9 mouse cellular contexts compared by ENCODE assay signal in the genomic region with DNA sequence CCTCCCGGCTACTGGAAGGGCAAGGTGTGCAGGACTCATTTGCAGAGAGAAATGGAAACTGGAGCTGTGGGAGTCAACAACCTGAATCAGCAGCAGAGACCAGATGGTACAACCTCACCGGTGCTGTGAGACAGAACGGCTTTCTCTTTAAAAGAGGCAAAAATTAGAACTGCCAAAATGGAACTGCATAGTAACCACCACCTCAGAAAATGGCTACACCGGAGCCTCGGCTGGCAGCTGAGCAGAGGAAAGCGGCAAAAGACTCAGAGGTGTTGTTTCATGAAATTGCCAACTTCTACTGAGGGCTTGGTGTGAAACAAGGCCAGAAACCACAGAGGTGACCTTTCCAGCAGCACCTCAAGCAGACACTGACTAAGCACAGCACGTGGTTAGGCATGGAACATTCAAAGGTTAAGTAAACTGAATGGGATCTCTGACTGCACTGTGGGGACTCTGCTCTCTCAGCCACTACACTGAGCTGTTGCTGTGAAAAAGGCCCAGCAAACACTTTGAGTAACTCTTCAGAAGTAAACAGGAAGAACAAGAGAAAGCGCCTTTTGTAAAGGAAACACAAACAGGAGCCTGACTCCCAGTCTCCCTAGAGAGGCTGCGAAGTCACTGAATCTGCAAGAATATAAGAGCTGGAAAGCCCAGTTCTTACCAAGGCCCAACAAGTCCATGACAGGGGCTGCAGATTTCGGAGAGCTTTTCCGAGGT. TPM values are rescaled to one million over a fixed set of nuclear protein-coding genes. Genes with fewer than 3 reads are reported as not detected.
DNase-seq lines count a peak whose midpoint lies in the region; ATAC-seq lines count a peak whose summit lies in the region.
"Had no signal": no experiment of that assay in that cellular context is flagged by ENCODE, and none has a peak within 500 bp of the region (broad histone marks: within the 10 kb centered on the region; RNA-seq: fewer than 3 reads in every experiment).

No protein-coding gene starts in this region.

- no peaks in the 10 kb centered on the region for H3K4me1 ChIP-seq in heart, embryonic 15.5 days (replicated peaks)
- H3K4me1 ChIP-seq in intestine, embryonic 15.5 days (replicated peaks): no peaks in the 10 kb centered on the region

- no peak overlapping the region for H3K4me2 ChIP-seq in heart, embryonic 15.5 days
- H3K4me2 ChIP-seq in intestine, embryonic 15.5 days (replicated peaks): no peak overlapping the region

- no peak for ATAC-seq in heart, embryonic 15.5 days (replicated peaks; ENCODE audit: insufficient number of reproducible peaks, insufficient read depth, low FRiP score, low read depth)
- ATAC-seq in megakaryocyte, adult 5-6 weeks (ENCODE audit: poor library complexity, severe bottlenecking): peak; percentile 54
- no peak; the same call in 1 of the 2 replicates for ATAC-seq in intestine, embryonic 15.5 days
- ATAC-seq: midbrain, embryonic 16.5 days had no signal

- intact Hi-C loops in heart, postnatal 14 days (cut with DNase I): no loop called here

- 79% methylated on average over 11 of the region's 11 CpGs for WGBS in heart, embryonic 15.5 days
- 87% methylated on average over 11 of the region's 11 CpGs for WGBS in intestine, embryonic 15.5 days

- DNase-seq in heart, postnatal 14 days: no peak
- peak; percentile 62 for DNase-seq in CD4-positive, CD25-positive, alpha-beta regulatory T cell, adult 2 months (ENCODE audit: low read depth, low spot score)
- DNase-seq in fibroblast of lung, adult 2 months (ENCODE audit: low read depth): peak; percentile 67
- no peak for DNase-seq in embryo, embryonic 9.5 days (ENCODE audit: extremely low spot score)
- DNase-seq in gastrocnemius, postnatal 25 days: no peak

- H3K36me3 ChIP-seq in heart, embryonic 15.5 days: peaks cover 22% of the 10 kb centered on the region
- peaks cover 5% of the 10 kb centered on the region; the same call in 1 of the 2 replicates for H3K36me3 ChIP-seq in intestine, embryonic 15.5 days

- H3K4me3 ChIP-seq in heart, embryonic 15.5 days: no peak overlapping the region
- no peak overlapping the region for H3K4me3 ChIP-seq in intestine, embryonic 15.5 days (replicated peaks)

- H3K9ac ChIP-seq in heart, embryonic 15.5 days: no peak overlapping the region
- H3K9ac ChIP-seq in intestine, embryonic 15.5 days: no peak overlapping the region

- no peaks in the 10 kb centered on the region for H3K27me3 ChIP-seq in heart, embryonic 15.5 days
- no peaks in the 10 kb centered on the region for H3K27me3 ChIP-seq in intestine, embryonic 15.5 days (replicated peaks)

- 0 out of 2 replicates have a peak overlapping the region, but pooled peaks have one; percentile 9 for H3K27ac ChIP-seq in heart, embryonic 15.5 days
- no peak overlapping the region for H3K27ac ChIP-seq in intestine, embryonic 15.5 days

- H3K9me3 ChIP-seq in heart, embryonic 15.5 days (replicated peaks): no peaks in the 10 kb centered on the region
- H3K9me3 ChIP-seq in intestine, embryonic 15.5 days: no peaks in the 10 kb centered on the region

RNA-seq across cellular contexts. Expression of gene Zfp69, which starts 23.4 kb away (rescaled TPM):
- 10.7 and 11.2 TPM in 2 replicates for polyA plus RNA-seq in heart, embryonic 15.5 days (2015; fragmentation: Nextera tagmentation; extraction: Ambion mirVana)
- 1 to 10 TPM; 1.6 to 1.9 TPM for total RNA-seq in heart, postnatal 14 days (2021)
- 1.0 and 2.3 TPM in 2 replicates for total RNA-seq in megakaryocyte, adult 5-6 weeks (2015)
- 0.85 and 0.92 TPM in 2 replicates for total RNA-seq in megakaryocyte, adult 5-6 weeks (2017)
- under 1 TPM; 0.38 to 0.48 TPM for total RNA-seq in gastrocnemius, postnatal 25 days (2021)
- 6.0 and 6.3 TPM in 2 replicates for polyA plus RNA-seq in intestine, embryonic 15.5 days (2015; fragmentation: Nextera tagmentation; extraction: Ambion mirVana)

RNA-seq across cellular contexts. Expression of gene Smap2, which starts 42.2 kb away (rescaled TPM):
- polyA plus RNA-seq in heart, embryonic 15.5 days (2015; fragmentation: Nextera tagmentation; extraction: Ambion mirVana): 10.0 and 12.8 TPM in 2 replicates
- total RNA-seq in heart, postnatal 14 days (2021): 10 to 100 TPM; 33.0 to 33.1 TPM
- total RNA-seq in megakaryocyte, adult 5-6 weeks (2015): 95.9 and 115 TPM in 2 replicates
- 37.2 and 62.2 TPM in 2 replicates for total RNA-seq in megakaryocyte, adult 5-6 weeks (2017)
- total RNA-seq in gastrocnemius, postnatal 25 days (2021): 10 to 100 TPM; 14.5 to 15.9 TPM
- polyA plus RNA-seq in intestine, embryonic 15.5 days (2015; fragmentation: Nextera tagmentation; extraction: Ambion mirVana): 15.1 and 16.1 TPM in 2 replicates

RNA-seq across cellular contexts. Expression of gene Exo5, which starts 50.1 kb away (rescaled TPM):
- polyA plus RNA-seq in heart, embryonic 15.5 days (2015; fragmentation: Nextera tagmentation; extraction: Ambion mirVana): 9.4 and 13.8 TPM in 2 replicates
- 1 to 10 TPM; 3.6 to 3.9 TPM for total RNA-seq in heart, postnatal 14 days (2021)
- 8.4 and 13.8 TPM in 2 replicates for total RNA-seq in megakaryocyte, adult 5-6 weeks (2015)
- total RNA-seq in megakaryocyte, adult 5-6 weeks (2017): 13.4 and 20.3 TPM in 2 replicates
- 1 to 10 TPM; 1.5 to 2.2 TPM for total RNA-seq in gastrocnemius, postnatal 25 days (2021)
- polyA plus RNA-seq in intestine, embryonic 15.5 days (2015; fragmentation: Nextera tagmentation; extraction: Ambion mirVana): 23.8 and 25.3 TPM in 2 replicates

Comparison
In these comparisons a context has a peak if more than half of its experiments do, and no peak if none do; other contexts are left out.
1. DNase-seq: peak in CD4-positive, CD25-positive, alpha-beta regulatory T cell, adult 2 months (single experiment) and fibroblast of lung, adult 2 months (single experiment); none in heart, postnatal 14 days (0 of 2), embryo, embryonic 9.5 days (single experiment) and gastrocnemius, postnatal 25 days (single experiment).